ENCODE assay signal across 8 mouse cellular contexts in genomic region chr1:105781391-105782146, GRCm38 (mm10). TPM values are rescaled to one million over a fixed set of nuclear protein-coding genes. Genes with fewer than 3 reads are reported as not detected.
DNase-seq lines count a peak whose midpoint lies in the region; ATAC-seq lines count a peak whose summit lies in the region.

No protein-coding gene starts in this region.

- no peak for ATAC-seq in lung, embryonic 16.5 days (ENCODE audit: low read depth)
- ATAC-seq in heart, embryonic 15.5 days (replicated peaks; ENCODE audit: insufficient number of reproducible peaks, insufficient read depth, low FRiP score, low read depth), result no peak
- ATAC-seq in limb, embryonic 15.5 days (ENCODE audit: insufficient number of reproducible peaks, low FRiP score, low TSS enrichment, low read depth), result no peak

- H3K36me3 ChIP-seq in lung, embryonic 16.5 days (ENCODE audit: control insufficient read depth, insufficient read depth, low read length), result no peaks in the 10 kb centered on the region
- H3K36me3 ChIP-seq in heart, embryonic 15.5 days, result no peaks in the 10 kb centered on the region
- H3K36me3 ChIP-seq in limb, embryonic 15.5 days, result no peaks in the 10 kb centered on the region

- H3K9ac ChIP-seq in lung, embryonic 16.5 days (ENCODE audit: low read length), result peak overlapping the region; percentile 82; the same call in 1 of the 2 replicates
- no peak overlapping the region for H3K9ac ChIP-seq in heart, embryonic 15.5 days
- H3K9ac ChIP-seq in limb, embryonic 15.5 days, result no peak overlapping the region

- peaks cover 28% of the 10 kb centered on the region for H3K4me1 ChIP-seq in lung, embryonic 16.5 days (replicated peaks; ENCODE audit: control insufficient read depth, insufficient read depth, low read length)
- H3K4me1 ChIP-seq in heart, embryonic 15.5 days (replicated peaks), result peaks cover 15% of the 10 kb centered on the region
- peaks cover 15% of the 10 kb centered on the region for H3K4me1 ChIP-seq in limb, embryonic 15.5 days

- peak overlapping the region; percentile 75 for H3K4me3 ChIP-seq in lung, embryonic 16.5 days (ENCODE audit: low read length)
- peak overlapping the region; percentile 63 for H3K4me3 ChIP-seq in heart, embryonic 15.5 days
- H3K4me3 ChIP-seq in limb, embryonic 15.5 days, result peak overlapping the region; percentile 56

- no peaks in the 10 kb centered on the region for H3K9me3 ChIP-seq in lung, embryonic 16.5 days (ENCODE audit: control insufficient read depth, low read length)
- H3K9me3 ChIP-seq in heart, embryonic 15.5 days (replicated peaks), result no peaks in the 10 kb centered on the region
- no peaks in the 10 kb centered on the region for H3K9me3 ChIP-seq in limb, embryonic 15.5 days

- no peak overlapping the region for H3K27ac ChIP-seq in lung, embryonic 16.5 days (ENCODE audit: low read length)
- no peak overlapping the region for H3K27ac ChIP-seq in heart, embryonic 15.5 days
- H3K27ac ChIP-seq in limb, embryonic 15.5 days, result no peak overlapping the region

- peaks cover 12% of the 10 kb centered on the region for H3K27me3 ChIP-seq in lung, embryonic 16.5 days (ENCODE audit: control insufficient read depth, insufficient read depth, low read depth, low read length)
- peaks cover 31% of the 10 kb centered on the region for H3K27me3 ChIP-seq in heart, embryonic 15.5 days
- peaks cover 33% of the 10 kb centered on the region for H3K27me3 ChIP-seq in limb, embryonic 15.5 days

- WGBS in lung, embryonic 16.5 days, result 35% methylated on average over 12 of the region's 12 CpGs
- WGBS in heart, embryonic 15.5 days, result 33% methylated on average over 12 of the region's 12 CpGs
- WGBS in limb, embryonic 15.5 days, result 35% methylated on average over 12 of the region's 12 CpGs

- no peak for DNase-seq in lung, adult 18-20 months
- DNase-seq in cerebellum, adult 9-10 months, result peak; percentile 39
- DNase-seq in spleen, postnatal 4 days (ENCODE audit: low spot score in 2 of 2), result no peak
- DNase-seq in testis, postnatal 14 days (ENCODE audit: low spot score), result no peak
- DNase-seq in adrenal gland, adult 2 months, result no peak

- peak overlapping the region; percentile 98 for H3K4me2 ChIP-seq in lung, embryonic 16.5 days (ENCODE audit: low read depth, low read length)
- peak overlapping the region; percentile 98 for H3K4me2 ChIP-seq in heart, embryonic 15.5 days
- H3K4me2 ChIP-seq in limb, embryonic 15.5 days, result peak overlapping the region; percentile 96

RNA-seq across cellular contexts. Expression of gene Tnfrsf11a, which starts 1.1 kb away (rescaled TPM):
- 1.4 and 1.8 TPM in 2 replicates for polyA plus RNA-seq in lung, embryonic 16.5 days (2015; fragmentation: Nextera tagmentation; extraction: Ambion mirVana)
- 0.42 and 0.86 TPM in 2 replicates for polyA plus RNA-seq in heart, embryonic 15.5 days (2015; fragmentation: Nextera tagmentation; extraction: Ambion mirVana)
- polyA plus RNA-seq in limb, embryonic 15.5 days (2015; fragmentation: Nextera tagmentation; extraction: Ambion mirVana), result 0.91 and 1.5 TPM in 2 replicates
- 1 to 10 TPM; 2.4 to 4.7 TPM for total RNA-seq in adrenal gland, adult 2 months (2021)
- polyA plus RNA-seq in adrenal gland, adult 2 months (2012; rRNA removed), result 2.7 and 3.6 TPM in 2 replicates
